Mouse (Mus musculus) liver, embryonic 14.5 days (tissue): ENCODE data around the gene Map2k1. TPM values are rescaled to one million over a fixed set of nuclear protein-coding genes. Genes with fewer than 3 reads are reported as not detected.

Source experiments
- ATAC-seq: fragments of 200-750 bp; cut with Nextera tagmentation; 2 replicates; pipeline ENCODE4 v1.8.0; 2017; ENCODE audit warnings: moderate number of reproducible peaks, mild to moderate bottlenecking, moderate library complexity; ENCODE audit not compliant: insufficient read depth
- DNase-seq, 3 experiments: peaks; one replicate each; pipeline ENCODE4 v3.0.0-alpha.2; 2012 to 2013; ENCODE audit warnings: low read depth in 3 of 3, low spot score in 3 of 3
- H3K27ac ChIP-seq: fragments of 300-500 bp; sonication (generic); 2 replicates; pipeline ENCODE4 v1.5.1; 2014; ENCODE audit warnings: moderate library complexity, mild to moderate bottlenecking, control low read depth, inconsistent platforms
- H3K27me3 ChIP-seq: fragments of 300-500 bp; sonication (generic); 2 replicates; pipeline ENCODE4 v1.6.1; 2014; ENCODE audit warnings: mild to moderate bottlenecking, low read length, moderate library complexity; ENCODE audit not compliant: control insufficient read depth, insufficient read depth
- H3K36me3 ChIP-seq: fragments of 300-500 bp; sonication (generic); replicated peaks from 2 replicates; pipeline ENCODE4 v1.6.1; 2014; ENCODE audit warnings: low read depth; ENCODE audit not compliant: control insufficient read depth, insufficient read depth
- H3K4me1 ChIP-seq, 2 experiments: fragments of 200-500 bp in 1 of 2; fragments of 300-500 bp in 1 of 2; sonication (generic) in 1 of 2; replicated peaks; 2 replicates each; pipeline ENCODE4 v1.6.1; 2012 to 2014; ENCODE audit warnings: antibody characterized with exemption in 1 of 2, inconsistent platforms in 1 of 2, low read length in 1 of 2; ENCODE audit not compliant: control insufficient read depth in 2 of 2, insufficient read depth in 2 of 2
- H3K4me2 ChIP-seq: fragments of 300-500 bp; sonication (generic); 2 replicates; pipeline ENCODE4 v1.6.1; 2014; ENCODE audit warnings: low read depth, mild to moderate bottlenecking, control low read depth, moderate library complexity
- H3K4me3 ChIP-seq, 2 experiments: fragments of 200-500 bp in 1 of 2; fragments of 300-500 bp in 1 of 2; sonication (generic) in 1 of 2; 2 replicates each; pipeline ENCODE4 v1.5.1; 2012 to 2014; ENCODE audit warnings: low read depth in 2 of 2, low read length in 2 of 2, mild to moderate bottlenecking in 2 of 2, control low read depth in 1 of 2, inconsistent platforms in 1 of 2, moderate library complexity in 1 of 2; ENCODE audit not compliant: insufficient read depth in 1 of 2
- H3K9ac ChIP-seq: fragments of 300-500 bp; sonication (generic); replicated peaks from 2 replicates; pipeline ENCODE4 v1.6.1; 2014; ENCODE audit warnings: mild to moderate bottlenecking, control low read depth, moderate library complexity
- H3K9me3 ChIP-seq: fragments of 300-500 bp; sonication (generic); 2 replicates; pipeline ENCODE4 v1.6.1; 2016; ENCODE audit warnings: low read length, mixed read lengths; ENCODE audit not compliant: control insufficient read depth
- CTCF ChIP-seq: IDR thresholded peaks from 2 replicates; pipeline ENCODE4 v1.5.1; 2016; ENCODE audit warnings: antibody characterized with exemption, low read depth, control low read depth
- EP300 ChIP-seq: IDR thresholded peaks from 2 replicates; pipeline ENCODE4 v1.6.1; 2016; ENCODE audit warnings: antibody characterized with exemption, low read depth
- WGBS: fragments of 180-500 bp; shearing (Covaris S2); extraction: QIAGEN DNeasy Blood & Tissue Kit; methylation state at CpG from one replicate; pipeline ENCODE4 v1.1.7; 2014; ENCODE audit not compliant: insufficient replicate concordance; 5-methylcytosine and 5-hydroxymethylcytosine counted together
- polyA plus RNA-seq, 2 experiments: library from polyadenylated mRNA; depleted of rRNA in 1 of 2; stranded (reverse) in 1 of 2; unstranded in 1 of 2; fragments of >200 nt; fragmentation: Nextera tagmentation in 1 of 2; extraction: Ambion mirVana in 1 of 2; gene quantifications; 2 replicates each; pipeline versions ENCODE4 v1.2.1 to v1.2.3; 2012 to 2014

Map2k1 gene
- polyA plus RNA-seq, 2 experiments, result 13.5 to 25.7 TPM

DNA sequence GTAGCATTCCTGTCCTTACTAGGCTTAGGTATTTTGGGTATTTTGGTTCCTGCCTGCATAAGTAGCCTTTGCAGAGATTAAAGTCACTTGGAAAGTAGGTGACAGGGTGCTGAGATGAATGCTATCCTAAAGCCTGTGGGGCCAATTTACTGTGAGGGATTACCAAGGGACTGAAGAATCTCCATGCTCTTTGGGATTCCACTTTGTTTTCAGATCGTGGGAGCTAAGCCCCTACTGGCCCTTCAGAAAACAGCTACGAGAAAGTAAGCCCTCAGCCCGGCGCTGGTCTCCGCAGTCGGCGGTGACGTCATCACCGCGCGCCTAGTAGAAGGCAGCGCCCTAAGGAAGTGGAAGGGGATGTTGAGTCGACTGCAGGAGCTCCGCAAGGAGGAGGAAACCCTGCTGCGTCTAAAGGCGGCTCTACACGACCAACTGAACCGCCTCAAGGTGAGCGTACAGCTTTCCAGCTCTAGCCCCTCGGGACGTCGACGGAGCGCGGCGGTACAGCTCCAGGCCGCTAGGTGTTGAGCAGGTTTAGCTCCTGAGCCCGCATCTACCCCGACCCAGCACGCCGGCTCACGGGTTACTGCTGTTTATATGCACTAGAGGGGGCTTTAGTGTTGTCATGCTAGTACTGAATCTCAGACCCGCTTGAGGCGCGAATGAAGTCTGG is 74.3 kb downstream of the Map2k1 start, which contains the start of gene Snapc5:
TSS of gene Snapc5 (plus strand) at position 301 of the 673 bp plus-strand sequence.
- peak; percentile 92 for ATAC-seq
- peak; percentile 83 to 87 (median 86) for DNase-seq
- Histone ChIP-seq H3K4me1 (peaks cover 0 to 18% of the 10 kb centered on the region in 2 experiments), H3K36me3 (peaks cover 64% of the 10 kb centered on the region), H3K4me3 (peak within 1 kb of the TSS; percentile 75 to 88), H3K27ac (peak within 1 kb of the TSS; percentile 70), H3K27me3 (no peaks in the 10 kb centered on the region), H3K4me2 (peak within 1 kb of the TSS; percentile 69), H3K9me3 (no peaks in the 10 kb centered on the region), H3K9ac (peak within 1 kb of the TSS; percentile 94)
- WGBS, result under 1% methylated on average over 35 of the region's 35 CpGs
- TF ChIP-seq EP300 (no peak; the same call in 1 of the 2 replicates), CTCF (peak; percentile 61)

GRCm38 (mm10) chr9:64178610-64178973 is 74.8 kb downstream of the Map2k1 start:
- peak overlapping the region; percentile 94 for H3K9ac ChIP-seq
- peak overlapping the region; percentile 75 to 88 for H3K4me3 ChIP-seq
- H3K9me3 ChIP-seq, result no peaks in the 10 kb centered on the region
- DNase-seq (peak in 1 of 3 experiments; percentile 22), ATAC-seq (peak; percentile 52)
- WGBS, result 25% methylated on average over 3 of the region's 3 CpGs
- TF ChIP-seq EP300 (no peak), CTCF (peak; percentile 8; the same call in 1 of the 2 replicates)
- peaks cover 64% of the 10 kb centered on the region for H3K36me3 ChIP-seq
- no peaks in the 10 kb centered on the region for H3K27me3 ChIP-seq
- H3K4me2 ChIP-seq, result peak overlapping the region; percentile 69
- H3K27ac ChIP-seq, result peak overlapping the region; percentile 70
- peaks cover 0 to 18% of the 10 kb centered on the region in 2 experiments for H3K4me1 ChIP-seq

DNA sequence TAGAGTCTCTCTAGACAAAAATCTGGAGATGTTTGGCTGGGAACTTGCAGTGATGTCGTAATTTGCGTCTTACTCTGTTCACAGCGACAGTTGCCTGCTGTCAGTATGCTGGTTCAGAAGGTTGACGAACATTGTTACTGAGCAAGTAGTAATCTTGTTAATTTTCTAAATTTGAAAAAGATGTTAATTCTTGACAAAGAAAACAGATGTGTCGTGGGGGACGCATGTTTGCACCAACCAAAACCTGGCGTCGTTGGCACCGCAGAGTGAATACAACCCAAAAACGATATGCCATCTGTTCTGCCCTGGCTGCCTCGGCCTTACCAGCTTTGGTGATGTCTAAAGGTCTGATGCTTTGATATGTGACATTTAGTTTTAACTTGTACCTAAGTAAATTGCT is 78.1 kb downstream of the Map2k1 start:
- H3K27ac ChIP-seq, result no peak overlapping the region
- DNase-seq (no peak), ATAC-seq (no peak)
- peaks cover 8 to 22% of the 10 kb centered on the region in 2 experiments for H3K4me1 ChIP-seq
- 75% methylated on average over 11 of the region's 11 CpGs for WGBS
- H3K4me2 ChIP-seq, result peak overlapping the region; percentile 71
- H3K36me3 ChIP-seq, result peaks cover 47% of the 10 kb centered on the region
- H3K9me3 ChIP-seq, result no peaks in the 10 kb centered on the region
- H3K4me3 ChIP-seq, result peak overlapping the region; percentile 22 to 95; a peak in 3 of 4 replicates
- TF ChIP-seq CTCF, result no peak
- no peak for TF ChIP-seq EP300
- no peaks in the 10 kb centered on the region for H3K27me3 ChIP-seq
- peak overlapping the region; percentile 97 for H3K9ac ChIP-seq

- H3K9me3 ChIP-seq, result no peaks in the 10 kb centered on the region
- peak overlapping the region; percentile 71 for H3K4me2 ChIP-seq
- DNase-seq, result no peak
- peaks cover 8 to 18% of the 10 kb centered on the region in 2 experiments for H3K4me1 ChIP-seq
- TF ChIP-seq CTCF, result no peak
- TF ChIP-seq EP300, result no peak
- ATAC-seq, result no peak
- H3K27ac ChIP-seq, result peak overlapping the region; percentile 47
- peak overlapping the region; percentile 93 to 95 for H3K4me3 ChIP-seq
- H3K36me3 ChIP-seq, result peaks cover 45% of the 10 kb centered on the region
- 29% methylated on average over 8 of the region's 8 CpGs for WGBS
- H3K9ac ChIP-seq, result peak overlapping the region; percentile 97
- H3K27me3 ChIP-seq, result no peaks in the 10 kb centered on the region
These were observed 78.7 kb downstream of the Map2k1 start for GRCm38 (mm10) chr9:64174766-64175165.

GRCm38 (mm10) chr9:64174341-64174740 is 79.1 kb downstream of the Map2k1 start:
- DNase-seq (no peak), ATAC-seq (no peak)
- H3K36me3 ChIP-seq, result peaks cover 45% of the 10 kb centered on the region
- no peaks in the 10 kb centered on the region for H3K27me3 ChIP-seq
- TF ChIP-seq CTCF (no peak), EP300 (no peak)
- peak overlapping the region; percentile 71 for H3K4me2 ChIP-seq
- H3K4me1 ChIP-seq, result peaks cover 8 to 15% of the 10 kb centered on the region in 2 experiments
- H3K4me3 ChIP-seq, result peak overlapping the region; percentile 93 to 95
- H3K9ac ChIP-seq, result peak overlapping the region; percentile 97
- no peaks in the 10 kb centered on the region for H3K9me3 ChIP-seq
- H3K27ac ChIP-seq, result peak overlapping the region; percentile 47
